Mouse (Mus musculus) left cerebral cortex, adult 11 months (tissue): ENCODE measurements around the gene Pcx.
A peak's percentile ranks its signal among the peaks of the same experiment; 100 is the strongest.

ENCODE experiments used
- DNase-seq: peaks from one replicate; pipeline ENCODE4 v3.0.0; 2022; ENCODE audit warnings: low spot score

Pcx gene

GRCm38 (mm10) chr19:4509986-4510963 is at the start of gene Pcx:
Gene Pcx, plus strand, starts transcription at chr19:4510472.
- peak; percentile 100 for DNase-seq

GRCm38 (mm10) chr19:4461981-4462380 is 48.3 kb upstream of the Pcx start:
- no peak for DNase-seq

GRCm38 (mm10) chr19:4464666-4465065 is 45.6 kb upstream of the Pcx start:
- no peak for DNase-seq

- no peak for DNase-seq
Measured at GRCm38 (mm10) chr19:4468363-4468762, 41.9 kb upstream of the Pcx start.

GRCm38 (mm10) chr19:4473549-4473948 is 36.7 kb upstream of the Pcx start:
- DNase-seq: no peak

GRCm38 (mm10) chr19:4474739-4475138 is 35.5 kb upstream of the Pcx start:
- no peak for DNase-seq

- no peak for DNase-seq
Measured at GRCm38 (mm10) chr19:4475224-4475925, 34.9 kb upstream of the Pcx start.

GRCm38 (mm10) chr19:4476601-4477257 is 33.5 kb upstream of the Pcx start:
- no peak for DNase-seq

GRCm38 (mm10) chr19:4477345-4478189 is 32.7 kb upstream of the Pcx start, which contains the start of gene Syt12:
Gene Syt12, minus strand, starts transcription at chr19:4477447.
- DNase-seq: no peak

- DNase-seq: no peak
Measured at GRCm38 (mm10) chr19:4478190-4478516, 32.1 kb upstream of the Pcx start.

GRCm38 (mm10) chr19:4480041-4480440 is 30.2 kb upstream of the Pcx start:
- no peak for DNase-seq

GRCm38 (mm10) chr19:4481326-4481725 is 28.9 kb upstream of the Pcx start:
- peak; percentile 44 for DNase-seq

- DNase-seq: no peak
Measured at GRCm38 (mm10) chr19:4482111-4482859, 28.0 kb upstream of the Pcx start.

GRCm38 (mm10) chr19:4485006-4485405 is 25.3 kb upstream of the Pcx start:
- no peak for DNase-seq

- DNase-seq: no peak
Measured at GRCm38 (mm10) chr19:4487877-4488276, 22.4 kb upstream of the Pcx start.

- no peak for DNase-seq
Measured at GRCm38 (mm10) chr19:4491080-4491695, 19.1 kb upstream of the Pcx start.

GRCm38 (mm10) chr19:4492526-4493296 is 17.6 kb upstream of the Pcx start:
- no peak for DNase-seq

GRCm38 (mm10) chr19:4494707-4495106 is 15.6 kb upstream of the Pcx start:
- DNase-seq: no peak

GRCm38 (mm10) chr19:4495814-4496213 is 14.5 kb upstream of the Pcx start:
- no peak for DNase-seq
